Mouse (Mus musculus): ENCODE results near the gene Hivep2.

The Hivep2 gene

DNA sequence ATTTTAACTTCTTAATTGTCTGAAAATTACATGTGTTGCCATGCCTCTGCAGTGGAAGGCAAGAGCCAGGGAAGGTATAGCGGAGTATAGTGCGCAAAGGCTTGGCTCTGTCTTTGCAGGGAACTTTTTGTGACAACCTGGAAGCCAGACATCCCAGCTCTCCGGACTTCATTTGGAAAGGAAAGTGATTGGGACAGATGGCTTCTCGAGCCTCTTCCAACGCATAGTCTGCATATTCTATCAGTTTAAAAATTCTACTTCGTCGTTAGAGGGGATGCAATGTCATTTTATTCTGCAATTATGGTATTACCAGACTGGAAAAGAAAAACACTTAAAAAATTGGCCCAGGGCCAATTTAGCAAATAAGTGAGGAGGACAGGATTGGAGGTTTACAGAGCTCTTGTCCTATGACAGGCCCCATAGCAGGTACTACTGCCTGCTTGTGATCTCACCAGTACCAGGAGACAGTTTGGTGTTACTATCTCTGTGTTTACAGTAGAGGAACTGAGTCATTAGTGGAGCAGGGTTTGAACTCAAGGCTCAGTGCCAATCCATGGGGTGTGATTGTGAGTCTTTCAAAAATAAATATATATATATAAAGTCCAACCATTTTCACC lies 7.8 kb downstream of the Hivep2 start:
- DNase-seq (ENCODE audit: low read depth, low spot score) = no peak

- no peak for DNase-seq (ENCODE audit: low read depth, low spot score)
Observed at GRCm38 (mm10) chr10:13974472-13974871, 8.6 kb downstream of the Hivep2 start.

DNA sequence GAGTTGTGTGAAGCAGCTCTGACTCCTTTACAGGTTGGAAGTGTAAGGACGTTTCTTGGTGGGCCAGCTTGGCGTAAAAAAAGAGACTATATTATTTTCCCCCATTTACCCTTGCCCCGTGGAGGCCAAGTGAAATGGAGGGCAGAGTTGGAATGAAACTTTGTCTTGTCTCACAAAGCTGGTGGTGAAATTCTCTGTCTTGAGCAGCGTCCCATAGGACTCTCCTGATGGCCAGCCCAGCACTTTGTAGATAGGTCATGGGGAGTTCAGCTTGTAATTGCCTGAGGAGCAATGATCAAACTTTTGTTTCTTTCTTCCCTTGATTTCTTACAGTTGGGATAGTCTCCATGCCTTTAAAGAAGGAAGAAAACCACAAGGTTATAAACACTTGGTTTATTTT lies 10.0 kb downstream of the Hivep2 start:
- DNase-seq (ENCODE audit: low read depth, low spot score) = no peak

DNA sequence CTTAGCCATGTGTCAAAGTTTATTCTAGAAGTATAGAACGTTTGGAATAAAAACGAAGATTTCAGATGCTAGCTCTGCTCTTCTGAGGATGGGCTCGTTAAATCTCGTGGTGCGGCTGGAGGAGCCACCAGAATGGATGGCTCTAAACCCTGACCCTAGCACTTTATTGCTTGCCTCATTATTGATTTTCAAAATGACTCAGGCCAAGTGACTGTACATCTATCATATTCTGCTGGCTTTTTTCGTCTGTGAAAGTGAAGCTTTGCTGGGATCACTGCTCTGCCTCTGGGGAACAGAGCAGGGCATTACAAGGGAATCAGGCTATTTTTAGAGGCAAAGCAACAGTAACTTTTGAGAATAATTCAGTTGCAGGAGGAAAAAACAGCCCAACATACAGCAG lies 10.4 kb downstream of the Hivep2 start:
- no peak for DNase-seq (ENCODE audit: low read depth, low spot score)

GRCm38 (mm10) chr10:13982271-13982670 lies 16.4 kb downstream of the Hivep2 start:
- peak; percentile 65 for DNase-seq (ENCODE audit: low read depth, low spot score)

- DNase-seq (ENCODE audit: low read depth, low spot score) = peak; percentile 93
Observed at GRCm38 (mm10) chr10:13982769-13983381, 17.0 kb downstream of the Hivep2 start.

DNA sequence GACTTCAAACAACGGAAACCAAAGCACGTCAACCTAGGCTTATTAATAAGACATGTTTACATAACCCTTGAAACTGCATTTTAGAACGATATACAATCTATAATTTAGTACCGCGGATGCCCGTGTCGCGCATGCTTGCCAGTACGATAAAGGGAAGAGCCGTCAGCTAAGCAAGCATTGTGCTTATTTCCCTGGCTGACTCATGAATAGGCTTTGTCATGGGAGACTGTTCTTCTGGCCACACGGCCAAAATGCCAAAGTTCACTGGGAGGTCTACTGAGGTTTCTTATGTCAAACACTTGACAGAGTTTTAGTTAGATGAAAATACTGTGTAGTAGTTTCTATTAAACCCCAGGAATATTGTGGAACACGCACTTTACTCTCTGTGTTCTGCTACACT lies 17.8 kb downstream of the Hivep2 start:
- DNase-seq (ENCODE audit: low read depth, low spot score) = peak; percentile 70

GRCm38 (mm10) chr10:13984233-13984632 lies 18.4 kb downstream of the Hivep2 start:
- DNase-seq (ENCODE audit: low read depth, low spot score) = no peak

- DNase-seq (ENCODE audit: low read depth, low spot score) = no peak
Observed at GRCm38 (mm10) chr10:13986539-13986938, 20.7 kb downstream of the Hivep2 start.

- DNase-seq (ENCODE audit: low read depth, low spot score) = peak; percentile 27
Observed at GRCm38 (mm10) chr10:13987336-13987735, 21.5 kb downstream of the Hivep2 start.

GRCm38 (mm10) chr10:13988280-13988679 lies 22.4 kb downstream of the Hivep2 start:
- no peak for DNase-seq (ENCODE audit: low read depth, low spot score)

DNA sequence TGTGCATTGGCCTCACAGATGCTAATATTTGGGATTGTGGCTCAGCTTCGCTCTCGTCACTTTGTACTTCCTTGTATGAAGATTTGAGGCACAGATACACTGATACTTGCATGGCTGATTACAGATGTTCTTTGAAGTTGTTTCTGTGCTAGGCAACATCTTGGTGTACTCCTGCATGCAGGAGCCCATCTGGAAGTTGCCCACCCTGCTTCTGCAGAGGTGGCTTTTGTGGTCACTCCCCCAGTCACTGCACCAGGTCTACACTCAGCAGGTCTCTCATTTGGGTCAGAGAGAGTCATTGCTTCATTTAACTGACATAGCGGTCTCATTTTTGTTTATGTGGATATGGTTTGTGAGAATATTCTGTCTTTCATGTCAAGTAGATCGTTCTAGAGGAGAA lies 22.9 kb downstream of the Hivep2 start:
- DNase-seq (ENCODE audit: low read depth, low spot score) = no peak

GRCm38 (mm10) chr10:13990842-13991241 lies 25.0 kb downstream of the Hivep2 start:
- no peak for DNase-seq (ENCODE audit: low read depth, low spot score)

- DNase-seq (ENCODE audit: low read depth, low spot score) = peak; percentile 82
Observed at GRCm38 (mm10) chr10:13993411-13993810, 27.5 kb downstream of the Hivep2 start.

GRCm38 (mm10) chr10:13997336-13997735 lies 31.5 kb downstream of the Hivep2 start:
- peak; percentile 45 for DNase-seq (ENCODE audit: low read depth, low spot score)

- no peak for DNase-seq (ENCODE audit: low read depth, low spot score)
Observed at GRCm38 (mm10) chr10:14004769-14005517, 39.1 kb downstream of the Hivep2 start.

GRCm38 (mm10) chr10:14009721-14010120 lies 43.8 kb downstream of the Hivep2 start:
- DNase-seq (ENCODE audit: low read depth, low spot score) = no peak

GRCm38 (mm10) chr10:14016287-14016970 lies 50.6 kb downstream of the Hivep2 start:
- peak; percentile 73 for DNase-seq (ENCODE audit: low read depth, low spot score)

- DNase-seq (ENCODE audit: low read depth, low spot score) = no peak
Observed at GRCm38 (mm10) chr10:14017338-14017737, 51.5 kb downstream of the Hivep2 start.

DNA sequence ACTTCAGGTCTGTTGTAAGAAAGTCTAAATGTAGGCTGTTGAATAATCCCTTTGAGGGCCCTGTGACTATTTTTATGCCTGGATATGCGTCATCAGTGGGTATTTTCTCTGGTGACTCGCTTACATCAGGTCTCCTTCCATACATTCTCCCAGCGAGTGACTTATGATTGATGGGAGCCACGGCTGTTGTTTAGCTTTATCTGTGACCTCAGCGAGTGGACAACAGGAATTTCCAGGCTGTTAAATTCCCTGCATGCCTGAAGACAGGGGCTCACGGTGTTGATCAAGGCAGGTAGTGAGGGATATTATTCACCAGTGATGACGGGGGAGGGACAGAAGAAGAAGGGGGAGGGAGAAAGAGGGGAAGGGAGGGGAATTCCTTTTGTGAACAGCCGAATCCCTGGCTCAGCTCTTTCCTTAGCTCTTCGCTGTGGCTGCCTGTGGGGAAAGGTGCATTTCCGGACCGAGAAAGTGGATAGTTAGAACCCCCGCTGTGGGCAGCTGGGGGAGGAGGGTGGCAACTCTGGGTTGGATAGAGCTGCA lies 52.0 kb downstream of the Hivep2 start:
- peak; percentile 67 for DNase-seq (ENCODE audit: low read depth, low spot score)

DNA sequence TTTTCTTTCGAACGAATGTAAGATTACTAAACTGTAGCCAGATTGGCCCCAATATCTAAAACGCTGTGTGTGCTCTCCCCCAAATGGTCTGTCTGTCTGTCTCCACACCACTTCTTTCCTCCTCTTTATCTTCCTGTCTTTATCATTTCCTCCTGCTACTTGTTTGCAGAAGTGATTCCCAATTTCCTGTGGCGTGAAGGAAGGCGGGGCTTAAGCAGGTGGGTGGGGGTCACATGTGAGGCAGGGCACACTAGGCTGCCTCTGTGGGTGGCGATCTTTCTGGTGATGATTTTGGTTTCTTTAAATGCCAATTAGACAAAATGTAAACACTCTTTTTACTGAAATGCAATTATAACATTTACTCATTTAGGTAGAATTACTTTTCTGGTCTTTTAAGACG lies 52.8 kb downstream of the Hivep2 start:
- peak; percentile 54 for DNase-seq (ENCODE audit: low read depth, low spot score)

DNA sequence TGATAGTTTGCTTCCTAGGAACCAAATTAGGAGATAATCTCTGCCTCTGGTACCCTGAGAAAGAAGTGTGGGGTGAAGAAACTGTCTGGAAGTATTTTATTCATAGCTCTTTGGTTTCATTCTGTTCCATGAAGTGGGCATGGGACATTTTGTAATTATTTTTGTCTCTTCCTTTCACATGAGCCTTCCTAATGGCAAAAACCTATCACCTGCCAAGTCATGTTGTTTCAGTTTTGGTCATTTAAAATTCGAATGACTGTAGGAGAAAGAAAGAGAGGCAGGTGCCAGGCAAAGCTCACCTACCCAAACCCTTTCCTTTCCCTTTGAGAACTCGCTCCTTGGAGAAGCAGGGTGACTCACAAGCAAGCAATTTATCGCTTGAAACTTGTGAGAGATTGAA lies 53.3 kb downstream of the Hivep2 start:
- DNase-seq (ENCODE audit: low read depth, low spot score) = no peak
